Mouse (Mus musculus) liver, postnatal 0 days (tissue): Measurements from ENCODE around the gene Rnase13. TPM values are rescaled to one million over a fixed set of nuclear protein-coding genes. Genes with fewer than 3 reads are reported as not detected.

Source experiments
- ATAC-seq: fragments of 200-750 bp; cut with Nextera tagmentation; 2 replicates; pipeline ENCODE4 v1.8.0; 2017; ENCODE audit warnings: mild to moderate bottlenecking, moderate library complexity
- DNase-seq: peaks from one replicate; pipeline ENCODE4 v3.0.0-alpha.2; 2016
- H3K27ac ChIP-seq: fragments of 300-500 bp; sonication (generic); 2 replicates; pipeline ENCODE4 v1.5.1; 2014; ENCODE audit warnings: antibody characterized with exemption, moderate library complexity, mild to moderate bottlenecking, low read depth
- H3K27me3 ChIP-seq: fragments of 300-500 bp; sonication (generic); 2 replicates; pipeline ENCODE4 v1.6.1; 2014; ENCODE audit warnings: low read length, control low read depth, mixed read lengths; ENCODE audit not compliant: insufficient read depth
- H3K36me3 ChIP-seq: fragments of 300-500 bp; sonication (generic); replicated peaks from 2 replicates; pipeline ENCODE4 v1.6.1; 2014; ENCODE audit warnings: mild to moderate bottlenecking, control low read depth, low read length, moderate library complexity, mixed read lengths; ENCODE audit not compliant: insufficient read depth
- H3K4me1 ChIP-seq: fragments of 300-500 bp; sonication (generic); 2 replicates; pipeline ENCODE4 v1.6.1; 2014; ENCODE audit warnings: antibody characterized with exemption, mild to moderate bottlenecking, control low read depth; ENCODE audit not compliant: insufficient read depth
- H3K4me2 ChIP-seq: fragments of 300-500 bp; sonication (generic); 2 replicates; pipeline ENCODE4 v1.6.1; 2014; ENCODE audit warnings: low read depth, mild to moderate bottlenecking, low read length, moderate library complexity, mixed read lengths
- H3K4me3 ChIP-seq: fragments of 300-500 bp; sonication (generic); 2 replicates; pipeline ENCODE4 v1.5.1; 2014; ENCODE audit warnings: low read depth, low read length
- H3K9ac ChIP-seq: fragments of 300-500 bp; sonication (generic); replicated peaks from 2 replicates; pipeline ENCODE4 v1.6.1; 2014; ENCODE audit warnings: mild to moderate bottlenecking, moderate library complexity
- H3K9me3 ChIP-seq: fragments of 300-500 bp; sonication (generic); 2 replicates; pipeline ENCODE4 v1.6.1; 2016; ENCODE audit warnings: mild to moderate bottlenecking, control low read depth, low read length, mixed read lengths
- CTCF ChIP-seq: sonication (generic); IDR thresholded peaks from 2 replicates; pipeline ENCODE4 v1.5.1; 2016; ENCODE audit warnings: antibody characterized with exemption, low read depth
- EP300 ChIP-seq: IDR thresholded peaks from 2 replicates; pipeline ENCODE4 v1.6.1; 2016; ENCODE audit warnings: antibody characterized with exemption, low read depth, mild to moderate bottlenecking
- WGBS: fragments of 180-500 bp; shearing (Covaris S2); extraction: QIAGEN DNeasy Blood & Tissue Kit; methylation state at CpG from one replicate; pipeline ENCODE4 v1.1.7; 2014; ENCODE audit not compliant: insufficient replicate concordance; 5-methylcytosine and 5-hydroxymethylcytosine counted together
- polyA plus RNA-seq: library from polyadenylated mRNA; unstranded; fragments of >200 nt; fragmentation: Nextera tagmentation; extraction: Ambion mirVana; gene quantifications from 2 replicates; pipeline ENCODE4 v1.2.1, GENCODE M21; 2015

The Rnase13 gene
- polyA plus RNA-seq, 1 experiment from 2014 or later, result not detected

DNA sequence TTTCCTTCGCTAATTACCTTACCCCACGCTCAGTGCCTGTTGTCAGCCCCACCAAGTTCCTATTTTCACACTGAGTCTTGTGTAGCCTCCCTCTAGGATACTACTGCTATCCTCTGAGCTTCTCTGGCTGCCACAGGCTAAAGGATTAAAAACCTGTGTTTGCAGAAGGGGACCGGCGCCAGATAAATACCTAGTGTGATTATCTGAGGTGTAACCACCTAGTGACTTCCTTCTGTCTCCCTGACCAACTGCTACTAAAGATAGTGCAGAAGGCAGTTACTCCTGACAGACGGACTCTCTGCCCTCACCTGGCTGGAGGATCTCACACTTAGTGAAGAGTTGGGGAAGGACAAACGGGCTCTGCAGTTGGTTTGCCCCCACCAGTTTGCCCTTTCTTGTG, 26.6 kb downstream of the Rnase13 start:
- H3K4me3 ChIP-seq, result no peak overlapping the region
- H3K9ac ChIP-seq, result no peak overlapping the region
- TF ChIP-seq EP300, result no peak
- no peak for TF ChIP-seq CTCF
- H3K27me3 ChIP-seq, result no peaks in the 10 kb centered on the region
- ATAC-seq, result no peak
- peaks cover 9% of the 10 kb centered on the region for H3K36me3 ChIP-seq
- no peak for DNase-seq
- no peak overlapping the region for H3K4me2 ChIP-seq
- 53% methylated on average over 6 of the region's 6 CpGs for WGBS
- H3K4me1 ChIP-seq, result 0 out of 2 replicates have a peak, but pooled peaks cover 3% of the 10 kb centered on the region
- no peak overlapping the region for H3K27ac ChIP-seq
- no peaks in the 10 kb centered on the region for H3K9me3 ChIP-seq

DNA sequence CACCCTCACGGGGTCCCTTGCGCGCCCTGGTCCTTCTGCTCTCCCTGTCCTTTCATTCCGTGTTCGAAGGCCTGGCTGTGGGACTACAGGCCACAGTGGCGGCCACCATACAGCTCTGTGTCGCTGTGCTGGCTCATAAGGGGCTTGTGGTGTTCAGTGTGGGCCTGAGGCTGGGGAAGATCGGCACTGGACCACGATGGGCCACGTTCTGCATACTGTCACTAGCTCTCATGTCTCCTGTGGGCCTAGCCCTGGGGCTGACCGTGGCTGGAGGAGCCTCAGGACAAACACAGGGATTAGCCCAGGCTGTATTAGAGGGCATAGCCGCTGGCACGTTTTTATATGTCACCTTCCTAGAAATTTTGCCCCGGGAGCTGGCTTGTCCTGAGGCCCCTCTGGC, 27.5 kb downstream of the Rnase13 start:
- no peak for ATAC-seq
- WGBS, result 72% methylated on average over 14 of the region's 14 CpGs
- no peak for TF ChIP-seq CTCF
- TF ChIP-seq EP300, result no peak

DNA sequence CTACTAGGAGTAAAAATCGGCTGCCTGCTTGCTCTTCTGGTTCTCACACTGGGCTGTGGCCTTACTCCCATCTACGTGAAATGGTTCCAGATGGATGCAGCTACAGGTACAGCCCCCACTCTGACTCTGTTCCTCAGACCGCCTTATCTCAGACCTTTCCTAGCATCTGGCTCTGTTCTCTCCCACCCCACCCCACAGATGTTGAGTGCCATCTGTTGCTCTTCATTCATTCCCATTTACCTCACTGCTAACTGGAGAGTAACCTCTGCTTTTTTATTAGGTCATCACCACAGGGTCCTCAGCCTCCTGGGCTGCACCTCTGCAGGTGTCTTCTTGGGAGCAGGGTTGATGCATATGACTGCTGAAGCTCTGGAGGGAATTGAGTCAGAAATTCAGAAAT, 28.8 kb downstream of the Rnase13 start:
- Histone ChIP-seq H3K4me1 (0 out of 2 replicates have a peak, but pooled peaks cover 3% of the 10 kb centered on the region), H3K9me3 (no peaks in the 10 kb centered on the region), H3K4me2 (no peak overlapping the region), H3K27me3 (no peaks in the 10 kb centered on the region), H3K27ac (no peak overlapping the region), H3K4me3 (no peak overlapping the region), H3K9ac (no peak overlapping the region), H3K36me3 (peaks cover 22% of the 10 kb centered on the region)
- 45% methylated on average over 3 of the region's 3 CpGs for WGBS
- DNase-seq, result no peak
- TF ChIP-seq CTCF (no peak), EP300 (no peak)
- peak; percentile 43; the same call in 1 of the 2 replicates for ATAC-seq

More for the DNA sequence above, 27.5 kb downstream of the Rnase13 start:
- 0 out of 2 replicates have a peak, but pooled peaks cover 3% of the 10 kb centered on the region for H3K4me1 ChIP-seq
- H3K4me2 ChIP-seq, result no peak overlapping the region
- H3K27ac ChIP-seq, result no peak overlapping the region
- H3K36me3 ChIP-seq, result peaks cover 15% of the 10 kb centered on the region
- H3K9me3 ChIP-seq, result no peaks in the 10 kb centered on the region
- DNase-seq, result no peak
- no peak overlapping the region for H3K4me3 ChIP-seq
- no peaks in the 10 kb centered on the region for H3K27me3 ChIP-seq
- H3K9ac ChIP-seq, result no peak overlapping the region

GRCm38 (mm10) chr14:51893094-51893794, 29.3 kb downstream of the Rnase13 start:
- Histone ChIP-seq H3K4me2 (no peak overlapping the region), H3K9ac (no peak overlapping the region), H3K27me3 (no peaks in the 10 kb centered on the region), H3K27ac (no peak overlapping the region), H3K4me1 (0 out of 2 replicates have a peak, but pooled peaks cover 3% of the 10 kb centered on the region), H3K9me3 (no peaks in the 10 kb centered on the region), H3K4me3 (no peak overlapping the region), H3K36me3 (peaks cover 26% of the 10 kb centered on the region)
- 55% methylated on average over 10 of the region's 10 CpGs for WGBS
- ATAC-seq (peak; percentile 38), DNase-seq (no peak)
- no peak for TF ChIP-seq CTCF
- TF ChIP-seq EP300, result no peak

DNA sequence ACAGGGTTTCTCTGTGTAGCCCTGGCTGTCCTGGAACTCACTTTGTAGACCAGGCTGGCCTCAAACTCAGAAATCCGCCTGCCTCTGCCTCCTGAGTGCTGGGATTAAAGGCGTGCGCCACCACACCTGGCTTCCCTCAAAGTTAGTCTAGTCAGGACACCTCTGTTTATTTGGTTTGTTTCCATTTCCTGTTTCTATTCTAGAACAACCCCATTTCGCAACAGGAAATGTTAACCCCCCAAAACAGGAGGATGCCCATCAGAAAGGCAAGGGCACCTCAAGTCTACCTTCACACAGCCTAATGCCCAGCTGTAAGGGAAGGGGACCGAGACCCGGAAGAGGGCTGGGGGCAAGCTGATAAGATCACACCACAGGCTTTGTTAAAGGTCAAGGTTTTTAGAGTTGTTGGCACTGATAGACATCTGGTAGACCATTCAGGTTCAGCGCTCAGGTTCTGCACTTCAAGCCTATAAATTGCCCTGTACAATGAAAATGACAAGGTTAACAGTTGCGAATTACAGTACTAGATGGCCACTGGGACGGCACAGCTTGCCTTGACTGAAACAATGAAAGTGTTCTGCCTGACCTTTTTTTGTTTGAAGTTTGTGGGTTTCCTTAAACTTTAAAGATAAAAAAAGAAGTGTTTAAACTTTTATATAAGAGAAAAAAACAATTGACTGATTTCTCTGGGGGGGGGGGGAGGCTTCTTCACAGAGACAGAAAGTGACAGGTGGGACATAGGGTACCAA, 30.2 kb downstream of the Rnase13 start, which contains the start of gene Slc39a2:
Slc39a2 (plus strand) TSS at position 699 of the 749 bp plus-strand sequence.
- no peak within 1 kb of the TSS for H3K4me2 ChIP-seq
- no peak for ATAC-seq
- H3K9me3 ChIP-seq, result no peaks in the 10 kb centered on the region
- TF ChIP-seq EP300, result no peak
- no peak for TF ChIP-seq CTCF
- H3K27me3 ChIP-seq, result no peaks in the 10 kb centered on the region
- DNase-seq, result no peak
- H3K27ac ChIP-seq, result no peak within 1 kb of the TSS
- H3K9ac ChIP-seq, result no peak within 1 kb of the TSS
- 0 out of 2 replicates have a peak, but pooled peaks cover 3% of the 10 kb centered on the region for H3K4me1 ChIP-seq
- 81% methylated on average over 9 of the region's 9 CpGs for WGBS
- H3K4me3 ChIP-seq, result no peak within 1 kb of the TSS
- H3K36me3 ChIP-seq, result peaks cover 26% of the 10 kb centered on the region

- Histone ChIP-seq H3K9ac (no peak overlapping the region), H3K27me3 (no peaks in the 10 kb centered on the region), H3K4me2 (no peak overlapping the region), H3K27ac (no peak overlapping the region), H3K36me3 (peaks cover 30% of the 10 kb centered on the region), H3K4me1 (peaks cover 11% of the 10 kb centered on the region), H3K4me3 (no peak overlapping the region), H3K9me3 (no peaks in the 10 kb centered on the region)
- ATAC-seq (no peak), DNase-seq (no peak)
- TF ChIP-seq CTCF (no peak), EP300 (no peak)
- 82% methylated on average over 6 of the region's 6 CpGs for WGBS
Measured at GRCm38 (mm10) chr14:51889833-51890232, 32.7 kb downstream of the Rnase13 start.
